Mouse (Mus musculus): Measurements from ENCODE around the gene Mrgprd.

Mrgprd gene

DNA sequence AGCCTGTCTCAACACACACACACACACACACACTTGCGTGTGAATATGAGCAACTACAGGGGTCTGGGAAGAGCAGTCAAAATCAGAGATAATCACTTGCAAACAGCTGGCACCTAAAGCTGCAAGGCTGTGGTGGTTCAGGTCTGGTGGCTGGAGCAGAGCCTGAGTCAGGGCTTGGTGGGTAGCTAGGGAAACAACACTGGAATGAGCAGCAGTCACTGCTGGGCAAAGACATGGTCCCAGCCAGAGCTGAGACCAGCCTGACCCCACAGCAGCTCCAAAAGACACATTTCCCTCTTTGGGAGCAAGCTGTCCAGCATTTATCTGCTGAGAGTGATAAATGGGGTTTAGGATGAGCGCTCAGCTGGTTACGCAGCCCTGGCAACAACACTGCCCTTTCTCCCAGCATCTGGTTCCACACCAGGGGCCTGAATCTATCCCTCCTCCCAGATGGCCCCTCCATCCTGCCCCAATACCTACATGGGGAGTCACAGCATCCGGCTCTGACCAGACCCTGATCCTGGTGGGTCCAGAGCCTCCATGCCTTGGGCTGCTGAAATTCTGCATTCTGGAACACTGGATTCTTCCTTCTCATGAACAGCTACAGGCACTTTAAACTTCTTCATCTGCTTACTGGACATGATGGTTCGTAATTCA is 25.7 kb downstream of the Mrgprd start:
- no peak for DNase-seq (ENCODE audit: inconsistent age in 2 of 2, low spot score in 1 of 2)

Data from adrenal gland, adult (tissue).